Mouse (Mus musculus) lung, postnatal 25 days (tissue): ENCODE measurements at regions not wholly inside any gene's neighbourhood (a gene's known extent, or its start where the extent isn't known, plus 50 kb on each side); places are given as distances from the start of the nearest gene placed in this dataset.
A peak's percentile ranks its signal among the peaks of the same experiment; 100 is the strongest.

Experiments used
- DNase-seq: peaks from one replicate; pipeline ENCODE4 v3.0.0; 2022; ENCODE audit warnings: low spot score

GRCm38 (mm10) chr12:13030333-13030732, 88.6 kb upstream of the Mycn start:
- DNase-seq, result no peak

DNA sequence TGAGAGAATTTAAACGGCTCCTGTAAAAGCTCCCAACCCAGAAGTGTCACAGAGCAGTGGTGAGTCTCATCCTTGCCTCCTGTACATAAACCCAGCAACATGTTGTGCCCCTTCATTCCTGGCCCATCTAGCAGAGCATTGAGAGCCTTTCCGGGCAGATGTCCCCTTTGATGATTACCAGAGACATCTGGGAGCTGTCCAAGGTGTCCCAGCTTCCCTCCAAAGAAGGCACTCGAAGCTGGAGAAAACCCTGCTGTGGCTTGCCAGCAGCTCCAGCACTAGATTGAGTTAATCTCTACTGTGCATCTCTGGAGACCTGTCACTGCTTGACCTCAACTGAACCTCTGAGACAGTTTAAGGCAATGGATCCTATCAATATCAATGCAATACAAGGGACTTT, 86.4 kb upstream of the Mycn start:
- no peak for DNase-seq

DNA sequence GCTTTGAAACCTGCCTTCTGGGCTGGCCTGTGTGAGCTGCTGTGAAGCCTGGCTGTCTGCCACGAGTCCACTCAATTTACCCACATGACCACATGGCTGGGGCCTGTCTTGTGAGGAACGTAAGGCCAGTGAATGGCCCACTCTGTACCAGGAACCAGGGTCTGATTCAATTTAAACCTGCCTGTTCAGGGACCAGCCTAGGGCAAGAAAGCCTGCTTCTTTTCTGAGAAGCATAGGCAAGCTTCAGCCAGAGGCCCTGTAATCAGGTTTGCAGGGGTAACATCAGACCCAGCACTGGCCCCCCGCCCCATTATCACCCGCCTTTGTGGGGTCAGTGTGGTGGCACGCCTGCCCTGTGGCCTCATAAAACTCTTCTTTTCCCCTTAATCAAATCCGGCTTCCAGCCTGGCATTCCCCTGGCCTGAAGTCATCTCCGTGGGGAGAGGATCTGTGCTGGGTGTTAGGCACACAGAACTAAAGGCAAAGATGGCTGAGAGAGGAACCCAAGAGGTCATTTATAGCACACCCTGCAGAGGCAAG, 84.4 kb upstream of the Mycn start:
- DNase-seq, result peak; percentile 42

- no peak for DNase-seq
Measured at GRCm38 (mm10) chr12:13024215-13024841, 82.6 kb upstream of the Mycn start.

GRCm38 (mm10) chr12:13011023-13011761, 69.5 kb upstream of the Mycn start:
- DNase-seq, result no peak

- no peak for DNase-seq
Measured at GRCm38 (mm10) chr12:13010405-13010804, 68.7 kb upstream of the Mycn start.

DNA sequence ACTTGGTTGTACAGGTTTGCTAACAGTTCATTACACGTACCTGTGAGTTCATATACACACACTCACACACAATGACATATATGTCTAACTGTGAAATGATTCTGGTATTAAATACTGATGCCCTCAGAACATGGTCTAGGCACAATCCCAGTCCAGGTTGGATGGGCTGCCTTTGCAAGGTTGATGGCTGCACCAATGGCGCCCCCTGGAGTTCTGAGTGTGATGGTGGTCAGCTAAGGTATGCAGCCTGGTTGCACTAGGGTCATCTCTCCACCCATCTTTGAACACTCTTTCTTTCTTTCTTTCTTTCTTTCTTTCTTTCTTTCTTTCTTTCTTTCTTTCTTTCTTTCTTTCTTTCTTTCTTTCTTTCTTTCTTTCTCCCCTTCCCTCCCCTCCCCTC, 67.8 kb upstream of the Mycn start:
- no peak for DNase-seq

- no peak for DNase-seq
Measured at GRCm38 (mm10) chr12:13002703-13003102, 61.0 kb upstream of the Mycn start.

GRCm38 (mm10) chr12:13002069-13002590, 60.4 kb upstream of the Mycn start:
- DNase-seq, result no peak

DNA sequence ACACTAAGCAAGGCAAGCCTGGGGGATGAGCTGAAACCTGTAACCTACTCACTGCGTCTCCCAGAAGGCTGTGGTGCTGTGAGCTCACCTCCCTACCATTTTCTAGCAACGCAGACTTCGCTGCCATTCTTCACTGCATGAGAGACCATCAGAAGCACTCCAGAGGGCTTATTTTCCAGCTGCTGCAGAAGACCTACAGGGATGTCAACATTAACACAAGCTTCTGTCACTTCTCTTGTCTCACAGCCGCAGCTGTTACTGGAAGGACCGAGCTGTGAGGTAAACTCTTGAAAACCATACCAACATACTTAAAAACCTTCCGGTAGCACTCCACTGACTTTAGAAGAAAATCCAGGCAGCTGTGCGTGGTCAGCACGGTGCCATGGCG, 54.3 kb upstream of the Mycn start:
- DNase-seq, result no peak

- peak; percentile 64 for DNase-seq
Measured at GRCm38 (mm10) chr12:12995061-12995973, 53.6 kb upstream of the Mycn start.

- peak; percentile 14 for DNase-seq
Measured at GRCm38 (mm10) chr12:12993894-12994714, 52.4 kb upstream of the Mycn start.
